Mouse (Mus musculus) layer of hippocampus, postnatal 10 days (tissue): ENCODE results near the gene Upf2. TPM values are rescaled to one million over a fixed set of nuclear protein-coding genes. Genes with fewer than 3 reads are reported as not detected.
"Not testable (repeated sequence)": the region's sequence is repeated elsewhere in the genome, so short reads cannot be mapped to it uniquely, and the experiment has no call there.

Experiments
- DNase-seq, 2 experiments: peaks; one replicate each; pipeline ENCODE4 v3.0.0; 2021; ENCODE audit warnings: low spot score in 2 of 2
- total RNA-seq, 2 experiments: library from RNA; stranded (reverse); gene quantifications; 2 replicates each; pipeline ENCODE4 v1.2.3; 2021

Upf2 gene
- total RNA-seq, 2 experiments from 2014 or later = 18.6 to 19.5 TPM

DNA sequence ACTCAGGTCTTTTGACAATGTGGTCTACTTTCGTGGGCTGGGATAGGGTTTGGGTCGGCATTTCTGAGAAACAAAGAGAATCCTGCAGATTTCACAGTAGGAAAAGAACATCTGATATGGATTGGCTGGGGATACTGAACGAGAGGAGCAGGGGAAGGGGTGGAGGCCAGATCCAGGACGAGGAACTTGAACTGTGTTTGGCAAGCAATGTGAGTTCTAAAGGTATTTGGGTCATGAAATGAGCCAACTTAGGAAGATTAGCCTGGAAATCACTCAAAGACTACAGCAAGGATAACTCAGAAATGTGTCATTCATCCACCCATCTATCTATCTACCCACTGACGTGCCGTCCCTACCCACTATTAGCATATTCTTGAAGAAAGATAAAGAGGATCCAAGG lies 116.1 kb downstream of the Upf2 start:
- no peak for DNase-seq

DNA sequence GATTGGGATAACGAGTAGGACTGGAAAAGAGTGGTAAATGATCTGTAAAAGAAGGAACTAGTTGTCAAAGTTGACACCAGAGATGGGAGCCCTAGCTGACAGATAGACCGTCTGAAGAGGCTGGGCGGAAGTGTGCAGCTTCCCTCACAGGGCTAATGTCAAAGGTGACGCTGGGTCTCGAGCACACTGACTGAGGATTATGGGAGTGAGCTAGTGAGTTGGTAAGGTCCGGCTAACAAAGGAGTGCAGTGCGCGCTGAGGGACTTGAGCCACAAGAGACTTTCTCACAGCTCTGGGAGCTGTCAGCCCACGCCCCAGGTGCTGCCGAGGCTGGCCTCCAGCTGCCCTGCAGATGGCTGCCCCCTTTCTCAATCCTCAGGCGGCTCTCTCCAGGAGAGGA lies 119.7 kb downstream of the Upf2 start:
- DNase-seq = no peak

DNA sequence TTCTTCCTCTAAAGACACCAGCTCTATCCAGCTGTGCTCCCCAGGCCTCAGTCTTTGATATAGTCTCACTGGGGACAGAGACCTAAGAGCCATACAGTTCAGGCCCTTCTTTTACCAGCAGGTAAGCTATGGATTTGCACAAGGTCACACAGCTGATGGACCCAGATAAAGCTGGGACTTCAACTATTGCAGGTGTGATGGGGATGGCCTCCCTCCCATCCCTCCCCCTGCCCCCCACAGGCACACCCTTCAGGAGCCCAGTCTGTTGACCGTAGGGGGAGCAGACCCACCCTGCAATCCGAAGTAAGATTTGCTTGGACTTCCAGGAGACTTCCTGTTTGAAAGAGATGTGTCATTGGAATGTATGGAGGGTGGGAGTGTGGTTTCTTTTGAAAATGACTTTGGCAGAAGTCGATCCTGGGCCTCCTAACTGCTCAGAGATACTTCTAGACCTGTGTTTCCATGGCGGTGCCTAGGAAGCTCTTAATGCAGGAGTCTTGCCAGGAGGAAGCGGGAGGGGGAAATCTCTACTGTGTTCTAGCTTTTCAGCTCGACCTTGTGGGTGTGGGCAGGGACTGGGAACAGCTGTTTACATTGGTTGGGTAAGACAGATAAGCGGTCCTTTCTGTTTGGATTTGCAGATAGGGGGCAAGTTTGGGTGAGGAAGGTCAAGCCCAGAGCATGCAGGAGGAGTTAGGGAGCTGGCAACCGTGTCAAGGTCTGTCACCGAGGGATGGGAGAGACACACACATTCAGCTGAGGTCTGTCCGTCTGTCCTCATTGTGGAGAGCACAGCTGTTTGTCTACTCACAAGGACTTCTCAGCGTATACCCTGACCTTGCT lies 120.5 kb downstream of the Upf2 start:
- no peak for DNase-seq

DNA sequence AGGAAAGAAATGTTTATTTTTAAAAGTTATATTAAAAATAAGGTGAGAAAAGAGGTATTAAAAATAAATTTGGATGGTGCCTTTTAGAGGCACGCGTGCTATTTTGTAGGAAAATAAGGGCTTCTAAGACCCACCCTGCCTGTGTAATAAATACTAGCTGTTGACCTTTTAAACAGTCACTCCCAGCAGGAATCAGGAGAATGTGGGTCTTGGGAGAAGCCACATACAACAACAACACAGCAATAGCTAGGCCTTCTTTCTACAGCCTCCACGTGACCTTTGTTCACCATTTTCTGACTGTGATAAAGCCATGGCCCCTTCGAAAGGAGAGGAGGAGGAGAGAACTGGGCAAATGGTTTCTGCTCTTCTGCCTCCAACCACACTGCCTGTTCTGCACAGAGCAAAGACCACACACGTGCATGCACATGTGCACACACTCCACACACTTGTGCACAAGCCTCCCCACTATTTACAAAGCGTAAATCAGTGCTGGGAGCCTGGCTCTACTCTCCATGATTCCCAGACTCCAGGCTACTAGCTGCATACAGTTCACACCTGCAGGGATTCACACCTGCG lies 121.5 kb downstream of the Upf2 start:
- DNase-seq = no peak

- DNase-seq = no peak
These were observed 123.7 kb downstream of the Upf2 start for GRCm38 (mm10) chr2:6074891-6075529.

DNA sequence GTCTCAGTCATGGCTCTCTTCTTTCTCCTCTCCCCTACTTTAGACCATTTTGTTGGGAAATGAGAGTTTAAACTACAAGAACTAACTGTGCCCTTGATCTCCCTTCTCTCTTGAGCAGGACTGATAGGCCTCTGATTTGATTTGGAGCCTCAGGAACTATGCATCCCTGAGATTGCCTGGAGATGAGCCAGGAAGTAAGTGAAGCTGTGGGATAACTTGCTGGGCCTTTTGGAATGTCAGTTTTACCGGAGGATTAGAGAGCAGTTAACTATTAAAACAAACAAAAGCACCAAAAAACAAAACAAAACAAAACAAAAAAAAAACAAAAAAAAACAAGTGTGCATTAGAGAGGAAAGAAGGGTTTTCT lies 124.2 kb downstream of the Upf2 start:
- DNase-seq = no peak

DNA sequence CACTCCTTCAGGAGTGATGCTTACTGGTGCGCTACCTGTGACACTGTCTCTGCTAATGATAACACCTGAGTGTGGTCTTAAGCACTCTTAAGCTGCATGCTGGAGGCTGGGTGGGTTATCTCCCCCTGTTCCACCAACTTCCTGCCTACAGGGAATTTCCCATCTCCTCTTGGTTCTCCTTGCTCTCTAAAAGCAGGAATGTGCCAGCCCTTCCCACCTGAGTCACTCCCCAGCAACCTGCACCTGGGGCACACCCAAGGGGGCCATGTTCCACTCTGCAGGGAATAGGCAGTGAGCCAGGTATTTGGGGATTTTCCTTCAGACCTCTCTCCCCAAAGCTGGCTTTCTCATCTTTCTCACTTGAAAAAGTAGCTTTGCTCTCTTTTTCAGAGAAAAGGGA lies 128.8 kb downstream of the Upf2 start:
- no peak for DNase-seq

GRCm38 (mm10) chr2:6081108-6081507 lies 129.8 kb downstream of the Upf2 start:
- no peak for DNase-seq

DNA sequence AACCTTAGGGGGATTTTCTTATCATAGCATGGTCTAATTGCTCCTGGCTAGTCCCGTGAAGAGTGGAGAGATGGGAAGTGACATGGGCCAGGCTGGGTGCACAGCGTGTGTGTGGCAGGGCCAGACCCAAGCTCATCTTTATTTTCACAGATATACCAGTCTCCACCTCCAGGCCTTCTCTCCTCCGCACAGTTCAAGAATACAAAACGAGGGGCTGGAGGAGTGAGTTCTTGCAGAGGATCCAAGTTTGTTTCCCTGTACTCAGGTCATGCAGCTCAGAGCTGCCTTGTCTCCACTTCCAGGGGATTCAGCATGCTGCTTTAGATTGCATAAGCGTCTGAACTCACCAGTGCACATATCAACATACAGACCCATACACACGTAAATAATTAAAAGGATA lies 131.3 kb downstream of the Upf2 start:
- DNase-seq = no peak

- no peak for DNase-seq
These were observed 132.4 kb downstream of the Upf2 start for GRCm38 (mm10) chr2:6083696-6084095.

- no peak for DNase-seq
These were observed 134.6 kb downstream of the Upf2 start for GRCm38 (mm10) chr2:6085622-6086530.

- no peak for DNase-seq
These were observed 135.9 kb downstream of the Upf2 start for GRCm38 (mm10) chr2:6087151-6087550.

- not testable (repeated sequence) for DNase-seq
These were observed 138.7 kb downstream of the Upf2 start for GRCm38 (mm10) chr2:6089941-6090340.

GRCm38 (mm10) chr2:6097113-6097716 lies 145.9 kb downstream of the Upf2 start:
- DNase-seq = no peak

DNA sequence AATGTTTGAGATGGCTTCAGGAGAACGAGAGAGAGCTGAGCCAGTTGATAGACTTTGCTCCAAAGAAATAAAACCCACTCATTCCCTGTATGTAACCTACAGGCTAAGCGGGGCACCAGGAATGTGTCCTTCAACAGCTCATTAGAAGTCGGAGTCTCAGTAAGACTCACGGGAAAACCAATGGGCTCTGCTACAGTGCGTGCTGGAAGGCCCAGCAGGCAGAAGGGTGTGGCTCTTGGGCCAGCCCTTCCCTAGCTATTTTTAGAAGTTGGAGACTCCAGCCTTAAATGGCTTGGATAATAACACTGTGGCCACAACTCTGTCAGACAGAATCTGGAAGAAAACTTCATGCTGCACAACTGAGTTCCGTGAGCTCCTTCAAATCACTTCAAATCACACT lies 147.7 kb downstream of the Upf2 start:
- no peak for DNase-seq

GRCm38 (mm10) chr2:6099443-6099842 lies 148.2 kb downstream of the Upf2 start:
- DNase-seq = no peak

DNA sequence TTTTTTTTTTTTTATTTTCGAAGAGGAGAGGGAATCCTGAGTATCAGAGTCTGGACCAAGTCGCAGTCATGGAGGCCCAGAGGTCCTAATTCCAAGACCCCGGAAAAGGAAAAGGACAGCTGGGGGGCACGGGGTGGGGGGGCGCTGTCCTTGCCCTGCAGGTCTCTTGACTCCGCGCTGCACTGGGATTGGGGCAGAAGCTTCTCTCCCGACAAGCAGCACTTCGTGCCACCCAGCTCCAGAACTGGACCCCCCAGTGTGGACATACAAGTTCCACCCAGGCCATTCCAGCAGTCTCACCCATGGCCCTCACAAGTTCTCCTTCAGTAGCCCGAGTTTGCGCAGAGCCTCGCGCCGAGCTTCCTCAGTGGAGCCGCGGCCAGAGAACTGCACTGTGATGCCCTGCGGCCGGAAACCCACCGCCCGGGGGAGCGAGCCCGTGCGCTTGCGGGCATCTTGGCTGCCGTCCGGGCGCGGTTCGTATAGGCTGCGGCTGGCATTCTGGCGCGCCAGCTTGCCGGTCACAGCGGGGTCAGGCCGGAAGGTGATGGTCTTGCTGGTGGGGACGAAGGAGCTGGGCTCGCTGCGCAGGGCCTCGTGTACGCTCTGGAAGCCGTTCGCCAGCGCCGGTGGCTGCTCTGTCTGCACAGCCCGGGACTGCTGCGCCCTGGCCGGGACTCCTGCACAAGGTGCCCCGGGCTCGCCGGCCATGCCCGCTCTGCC lies 148.9 kb downstream of the Upf2 start:
- peak; percentile 27 to 28 for DNase-seq

DNA sequence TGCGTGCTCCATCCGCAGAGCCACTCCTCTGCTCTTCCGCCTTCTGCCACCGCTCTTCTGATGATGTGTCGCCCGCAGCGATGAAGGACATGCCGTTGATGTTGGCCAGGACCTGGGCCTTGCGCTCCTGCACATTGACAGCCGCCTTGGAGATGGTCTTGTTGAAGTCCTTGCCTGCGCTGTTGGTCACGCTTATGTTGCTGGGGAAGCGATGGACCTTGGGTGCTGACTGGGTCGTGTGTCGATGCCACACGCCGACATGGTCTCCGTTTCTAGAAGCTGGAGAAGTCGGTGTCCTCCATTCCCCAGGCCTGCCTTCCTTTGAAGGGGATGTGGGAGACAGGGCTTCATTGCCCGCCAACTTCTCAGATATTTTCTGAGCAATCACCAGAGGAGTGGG lies 149.5 kb downstream of the Upf2 start:
- DNase-seq = no peak

GRCm38 (mm10) chr2:6105437-6105836 lies 154.2 kb downstream of the Upf2 start:
- DNase-seq = no peak
